Mouse (Mus musculus) erythroid progenitor cell, adult 5-6 weeks (primary cell): Measurements from ENCODE around the gene Rab9. TPM values are rescaled to one million over a fixed set of nuclear protein-coding genes. Genes with fewer than 3 reads are reported as not detected.

Experiments used
- ATAC-seq: replicated peaks from 2 replicates; pipeline ENCODE4 v1.8.0; 2016; ENCODE audit warnings: moderate number of reproducible peaks, mild to moderate bottlenecking, moderate TSS enrichment, inconsistent platforms; ENCODE audit not compliant: poor library complexity, low FRiP score, severe bottlenecking
- total RNA-seq, 2 experiments: library from RNA; stranded (forward) in 1 of 2; stranded (reverse) in 1 of 2; fragments of 150-400 nt in 1 of 2; fragments of 186-747, 209-891 nt in 1 of 2; gene quantifications; 2 replicates each; pipeline versions ENCODE4 v1.2.3 to v1.2.4; 2015 to 2017; ENCODE audit warnings: low replicate concordance in 2 of 2

Gene Rab9
- total RNA-seq, 2 experiments from 2014 or later: 25.2 to 38.1 TPM

DNA sequence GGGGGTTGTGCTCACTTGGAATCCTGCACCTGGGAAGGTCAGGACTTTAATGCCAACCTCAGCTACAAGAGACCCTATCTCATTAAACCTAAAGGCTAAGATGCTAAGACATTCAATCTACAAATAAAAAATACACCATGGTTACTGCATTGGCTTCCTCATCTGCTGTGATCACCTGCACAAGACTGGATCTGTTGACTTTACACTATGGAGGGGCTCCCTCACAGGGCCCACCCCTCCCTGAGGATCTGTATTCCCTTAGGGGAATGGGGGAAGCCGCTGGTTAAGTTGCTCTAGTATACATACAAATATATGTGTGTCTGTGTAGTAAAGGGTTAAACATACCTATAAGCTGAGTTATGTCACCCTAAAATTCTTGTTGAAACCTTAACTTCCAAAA lies 24.1 kb downstream of the Rab9 start:
- no peak for ATAC-seq

DNA sequence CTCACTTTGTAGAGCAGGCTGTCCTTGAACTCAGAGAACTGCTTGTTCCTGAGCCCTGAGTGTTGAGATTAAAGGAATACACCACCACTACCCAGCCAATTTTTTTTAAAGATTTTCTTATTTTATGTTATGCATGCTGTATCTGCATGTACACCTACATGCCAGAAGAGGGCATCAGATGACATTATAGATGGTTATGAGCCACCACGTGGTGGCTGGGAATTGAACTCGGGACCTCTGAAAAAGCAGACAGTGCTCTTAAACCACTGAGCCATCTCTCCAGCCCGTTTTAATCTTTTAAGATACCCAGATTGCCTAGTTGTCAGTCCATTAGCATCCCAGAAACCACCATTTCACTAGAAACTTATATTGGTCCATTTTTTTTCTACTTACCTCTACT lies 25.3 kb downstream of the Rab9 start:
- no peak for ATAC-seq

DNA sequence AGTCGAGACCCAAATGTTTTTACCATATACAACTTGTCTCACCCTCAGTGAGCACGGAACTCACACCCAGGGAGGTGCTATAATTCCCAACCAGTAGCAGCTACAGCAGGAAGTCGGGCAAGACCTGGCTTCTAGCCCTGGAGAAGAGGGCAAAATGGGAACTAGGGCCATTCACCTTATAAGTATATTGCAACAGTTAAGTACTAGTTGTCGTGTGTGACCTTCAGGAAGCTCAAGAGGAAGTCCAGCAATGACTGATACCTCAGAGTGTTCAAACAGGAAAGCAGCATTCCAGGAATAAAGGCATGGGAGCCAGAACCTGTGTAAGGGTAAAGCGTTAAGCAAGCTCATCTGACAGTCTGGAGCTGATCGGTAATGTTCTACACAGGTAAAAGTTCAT lies 26.1 kb downstream of the Rab9 start:
- no peak for ATAC-seq

DNA sequence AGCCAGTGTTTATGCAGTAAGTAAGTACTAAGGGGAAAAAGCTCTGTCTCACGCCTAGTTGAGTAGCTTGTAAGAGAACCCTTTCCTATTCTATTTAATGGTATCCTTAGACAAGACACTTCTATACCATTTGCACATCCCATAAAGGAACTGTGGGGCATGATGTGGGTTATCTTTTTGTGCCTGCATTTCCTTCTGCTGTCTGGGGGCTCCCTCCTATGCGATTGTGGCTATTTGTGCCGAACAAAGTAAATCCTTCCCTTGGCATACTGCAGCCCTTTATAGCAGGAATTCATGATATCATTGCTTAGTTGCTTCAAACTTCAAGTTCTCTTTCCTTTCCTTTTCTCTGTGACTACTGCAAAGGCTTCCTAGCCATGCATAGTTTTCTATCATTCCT lies 35.1 kb downstream of the Rab9 start:
- no peak for ATAC-seq

- ATAC-seq: peak; percentile 96
These were observed 39.0 kb downstream of the Rab9 start, which contains the start of gene Ofd1 for GRCm38 (mm10) chrX:166440616-166441063. Gene Ofd1 (minus strand): TSS chrX:166440704.

- ATAC-seq: peak; percentile 41; the same call in 1 of the 2 replicates
These were observed 39.5 kb downstream of the Rab9 start, which contains the start of gene Trappc2 for GRCm38 (mm10) chrX:166440036-166440615. Gene Trappc2 (plus strand): TSS chrX:166440574.

GRCm38 (mm10) chrX:166434812-166435211 lies 44.9 kb downstream of the Rab9 start:
- no peak for ATAC-seq

DNA sequence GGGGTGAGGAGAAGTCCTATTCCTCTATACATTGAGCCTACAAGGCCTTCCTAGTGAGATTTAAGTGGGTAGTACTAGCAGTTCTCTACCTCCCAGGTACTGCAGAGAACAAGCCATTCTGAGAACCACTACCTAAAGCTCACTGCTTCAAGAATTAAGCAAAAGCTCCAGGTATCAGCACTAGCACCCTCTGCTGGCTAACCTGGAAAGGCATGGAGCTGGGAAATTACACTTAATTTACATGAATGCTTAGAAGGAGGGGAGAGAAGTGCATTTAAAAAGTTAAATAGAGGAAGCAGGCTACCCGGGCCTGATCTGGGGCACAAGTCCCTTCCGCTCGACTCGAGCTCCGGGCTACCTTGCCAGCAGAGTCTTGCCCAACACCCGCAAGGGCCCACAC lies 63.5 kb downstream of the Rab9 start:
- peak; percentile 59; the same call in 1 of the 2 replicates for ATAC-seq

GRCm38 (mm10) chrX:166407865-166408264 lies 71.8 kb downstream of the Rab9 start:
- no peak for ATAC-seq

Other genes with a start within 250 kb of the Rab9 start
- gene Gpm6b, start 241.0 kb downstream of the Rab9 start, total RNA-seq (2015; ENCODE audit: low replicate concordance): 0.84 TPM in 1 of 2 replicates, not detected in the other
- 0.26 TPM in 1 of 2 replicates, not detected in the other for gene Gpm6b, start 241.0 kb downstream of the Rab9 start, total RNA-seq (2017; ENCODE audit: low replicate concordance)
- 2.9 and 3.6 TPM in 2 replicates for gene Trappc2, start 39.3 kb downstream of the Rab9 start, total RNA-seq (2015; ENCODE audit: low replicate concordance)
- 1.7 and 7.4 TPM in 2 replicates for gene Trappc2, start 39.3 kb downstream of the Rab9 start, total RNA-seq (2017; ENCODE audit: low replicate concordance)
- gene Ofd1, start 39.2 kb downstream of the Rab9 start, total RNA-seq (2015; ENCODE audit: low replicate concordance): 7.9 and 9.6 TPM in 2 replicates
- 6.2 and 11.2 TPM in 2 replicates for gene Ofd1, start 39.2 kb downstream of the Rab9 start, total RNA-seq (2017; ENCODE audit: low replicate concordance)
- gene Tceanc, start 38.7 kb upstream of the Rab9 start, total RNA-seq (2015; ENCODE audit: low replicate concordance): 3.4 and 5.4 TPM in 2 replicates
- gene Tceanc, start 38.7 kb upstream of the Rab9 start, total RNA-seq (2017; ENCODE audit: low replicate concordance): 3.7 and 9.0 TPM in 2 replicates
- gene Egfl6, start 105.9 kb upstream of the Rab9 start, total RNA-seq (2015; ENCODE audit: low replicate concordance): not detected in 2 replicates
- gene Egfl6, start 105.9 kb upstream of the Rab9 start, total RNA-seq (2017; ENCODE audit: low replicate concordance): not detected in 2 replicates